Mouse (Mus musculus): Measurements from ENCODE around the gene Lbh. TPM values are rescaled to one million over a fixed set of nuclear protein-coding genes. Genes with fewer than 3 reads are reported as not detected.

The Lbh gene
- polyA plus RNA-seq, 1 experiment from 2014 or later, result 30.1 TPM

- peaks cover 38% of the 10 kb centered on the region for H3K36me3 ChIP-seq (ENCODE audit: control insufficient read depth, insufficient read depth)
- peak overlapping the region; percentile 39 for H3K9ac ChIP-seq (ENCODE audit: low read length)
- peak overlapping the region; percentile 83 for H3K27ac ChIP-seq (ENCODE audit: low read length)
- H3K9me3 ChIP-seq (replicated peaks; ENCODE audit: control insufficient read depth, low read length), result no peaks in the 10 kb centered on the region
- H3K4me2 ChIP-seq (ENCODE audit: low read depth, low read length), result peak overlapping the region; percentile 21; the same call in 1 of the 2 replicates
- WGBS, result 55% methylated on average over 11 of the region's 11 CpGs
- peak; percentile 18 for ATAC-seq (replicated peaks; ENCODE audit: extremely low read depth, insufficient read depth, low FRiP score)
- H3K4me3 ChIP-seq (ENCODE audit: low read length), result no peak overlapping the region; the same call in 1 of the 2 replicates
- peaks cover 78% of the 10 kb centered on the region for H3K4me1 ChIP-seq (ENCODE audit: control insufficient read depth, insufficient read depth, low read length)
- H3K27me3 ChIP-seq (ENCODE audit: control insufficient read depth, insufficient read depth, low read length), result no peaks in the 10 kb centered on the region
These were observed 20.1 kb downstream of the Lbh start for GRCm38 (mm10) chr17:72938026-72938795.

GRCm38 (mm10) chr17:72938871-72939568, 20.9 kb downstream of the Lbh start:
- Histone ChIP-seq H3K4me2 (ENCODE audit: low read depth, low read length) (no peak overlapping the region), H3K4me1 (ENCODE audit: control insufficient read depth, insufficient read depth, low read length) (peaks cover 73% of the 10 kb centered on the region), H3K9me3 (replicated peaks; ENCODE audit: control insufficient read depth, low read length) (no peaks in the 10 kb centered on the region), H3K4me3 (ENCODE audit: low read length) (no peak overlapping the region), H3K9ac (ENCODE audit: low read length) (no peak overlapping the region), H3K36me3 (ENCODE audit: control insufficient read depth, insufficient read depth) (peaks cover 40% of the 10 kb centered on the region), H3K27ac (ENCODE audit: low read length) (peak overlapping the region; percentile 83), H3K27me3 (ENCODE audit: control insufficient read depth, insufficient read depth, low read length) (no peaks in the 10 kb centered on the region)
- 67% methylated on average over 15 of the region's 15 CpGs for WGBS
- no peak for ATAC-seq (replicated peaks; ENCODE audit: extremely low read depth, insufficient read depth, low FRiP score)

- Histone ChIP-seq H3K36me3 (ENCODE audit: control insufficient read depth, insufficient read depth) (peaks cover 40% of the 10 kb centered on the region), H3K4me2 (ENCODE audit: low read depth, low read length) (no peak overlapping the region), H3K4me3 (ENCODE audit: low read length) (no peak overlapping the region), H3K4me1 (ENCODE audit: control insufficient read depth, insufficient read depth, low read length) (peaks cover 71% of the 10 kb centered on the region), H3K27me3 (ENCODE audit: control insufficient read depth, insufficient read depth, low read length) (no peaks in the 10 kb centered on the region), H3K9me3 (replicated peaks; ENCODE audit: control insufficient read depth, low read length) (no peaks in the 10 kb centered on the region), H3K9ac (ENCODE audit: low read length) (no peak overlapping the region; the same call in 1 of the 2 replicates), H3K27ac (ENCODE audit: low read length) (peak overlapping the region; percentile 83)
- no peak for ATAC-seq (replicated peaks; ENCODE audit: extremely low read depth, insufficient read depth, low FRiP score)
- 59% methylated on average over 6 of the region's 6 CpGs for WGBS
These were observed 21.4 kb downstream of the Lbh start for GRCm38 (mm10) chr17:72939569-72939899.

- peak overlapping the region; percentile 79 for H3K27ac ChIP-seq (ENCODE audit: low read length)
These were observed 26.3 kb downstream of the Lbh start for GRCm38 (mm10) chr17:72944368-72944767.

GRCm38 (mm10) chr17:72947111-72947859, 29.2 kb downstream of the Lbh start:
- H3K9me3 ChIP-seq (replicated peaks; ENCODE audit: control insufficient read depth, low read length), result no peaks in the 10 kb centered on the region
- peaks cover 10% of the 10 kb centered on the region for H3K36me3 ChIP-seq (ENCODE audit: control insufficient read depth, insufficient read depth)
- H3K4me1 ChIP-seq (ENCODE audit: control insufficient read depth, insufficient read depth, low read length), result peaks cover 39% of the 10 kb centered on the region
- no peak overlapping the region for H3K4me3 ChIP-seq (ENCODE audit: low read length)
- WGBS, result 53% methylated on average over 6 of the region's 6 CpGs
- ATAC-seq (replicated peaks; ENCODE audit: extremely low read depth, insufficient read depth, low FRiP score), result no peak
- no peaks in the 10 kb centered on the region for H3K27me3 ChIP-seq (ENCODE audit: control insufficient read depth, insufficient read depth, low read length)
- H3K4me2 ChIP-seq (ENCODE audit: low read depth, low read length), result no peak overlapping the region
- peak overlapping the region; percentile 17 for H3K27ac ChIP-seq (ENCODE audit: low read length)
- no peak overlapping the region for H3K9ac ChIP-seq (ENCODE audit: low read length)

More at GRCm38 (mm10) chr17:72944368-72944767, 26.3 kb downstream of the Lbh start:
- Histone ChIP-seq H3K4me2 (ENCODE audit: low read depth, low read length) (no peak overlapping the region), H3K36me3 (ENCODE audit: control insufficient read depth, insufficient read depth) (peaks cover 36% of the 10 kb centered on the region), H3K27me3 (ENCODE audit: control insufficient read depth, insufficient read depth, low read length) (no peaks in the 10 kb centered on the region), H3K4me3 (ENCODE audit: low read length) (no peak overlapping the region), H3K4me1 (ENCODE audit: control insufficient read depth, insufficient read depth, low read length) (peaks cover 52% of the 10 kb centered on the region), H3K9ac (ENCODE audit: low read length) (no peak overlapping the region), H3K9me3 (replicated peaks; ENCODE audit: control insufficient read depth, low read length) (no peaks in the 10 kb centered on the region)
- ATAC-seq (replicated peaks; ENCODE audit: extremely low read depth, insufficient read depth, low FRiP score), result peak; percentile 24; the same call in 1 of the 2 replicates
- WGBS, result 39% methylated on average over 5 of the region's 5 CpGs

GRCm38 (mm10) chr17:72948119-72948518, 30.0 kb downstream of the Lbh start:
- Histone ChIP-seq H3K4me2 (ENCODE audit: low read depth, low read length) (peak overlapping the region; percentile 15; the same call in 1 of the 2 replicates), H3K9ac (ENCODE audit: low read length) (peak overlapping the region; percentile 61)

GRCm38 (mm10) chr17:72949247-72949701, 31.2 kb downstream of the Lbh start:
- Histone ChIP-seq H3K9me3 (replicated peaks; ENCODE audit: control insufficient read depth, low read length) (no peaks in the 10 kb centered on the region), H3K4me2 (ENCODE audit: low read depth, low read length) (no peak overlapping the region), H3K4me1 (ENCODE audit: control insufficient read depth, insufficient read depth, low read length) (peaks cover 31% of the 10 kb centered on the region), H3K36me3 (ENCODE audit: control insufficient read depth, insufficient read depth) (no peaks in the 10 kb centered on the region), H3K4me3 (ENCODE audit: low read length) (no peak overlapping the region), H3K27me3 (ENCODE audit: control insufficient read depth, insufficient read depth, low read length) (no peaks in the 10 kb centered on the region), H3K27ac (ENCODE audit: low read length) (0 out of 2 replicates have a peak overlapping the region, but pooled peaks have one; percentile 4), H3K9ac (ENCODE audit: low read length) (no peak overlapping the region)
- ATAC-seq (replicated peaks; ENCODE audit: extremely low read depth, insufficient read depth, low FRiP score), result no peak
- 85% methylated on average over 7 of the region's 7 CpGs for WGBS

More at GRCm38 (mm10) chr17:72948119-72948518, 30.0 kb downstream of the Lbh start:
- Histone ChIP-seq H3K9me3 (replicated peaks; ENCODE audit: control insufficient read depth, low read length) (no peaks in the 10 kb centered on the region), H3K36me3 (ENCODE audit: control insufficient read depth, insufficient read depth) (peaks cover 3% of the 10 kb centered on the region; the same call in 1 of the 2 replicates), H3K4me1 (ENCODE audit: control insufficient read depth, insufficient read depth, low read length) (peaks cover 34% of the 10 kb centered on the region), H3K4me3 (ENCODE audit: low read length) (no peak overlapping the region), H3K27me3 (ENCODE audit: control insufficient read depth, insufficient read depth, low read length) (no peaks in the 10 kb centered on the region), H3K27ac (ENCODE audit: low read length) (peak overlapping the region; percentile 86)
- ATAC-seq (replicated peaks; ENCODE audit: extremely low read depth, insufficient read depth, low FRiP score), result peak; percentile 18; the same call in 1 of the 2 replicates
- 27% methylated on average over 9 of the region's 9 CpGs for WGBS

GRCm38 (mm10) chr17:72951331-72951730, 33.2 kb downstream of the Lbh start:
- no peak overlapping the region for H3K4me2 ChIP-seq (ENCODE audit: low read depth, low read length)
- H3K36me3 ChIP-seq (ENCODE audit: control insufficient read depth, insufficient read depth), result no peaks in the 10 kb centered on the region
- H3K9ac ChIP-seq (ENCODE audit: low read length), result no peak overlapping the region
- no peak overlapping the region for H3K27ac ChIP-seq (ENCODE audit: low read length)
- H3K4me3 ChIP-seq (ENCODE audit: low read length), result no peak overlapping the region
- H3K27me3 ChIP-seq (ENCODE audit: control insufficient read depth, insufficient read depth, low read length), result no peaks in the 10 kb centered on the region
- no peaks in the 10 kb centered on the region for H3K9me3 ChIP-seq (replicated peaks; ENCODE audit: control insufficient read depth, low read length)
- ATAC-seq (replicated peaks; ENCODE audit: extremely low read depth, insufficient read depth, low FRiP score), result no peak
- 69% methylated on average over 6 of the region's 6 CpGs for WGBS
- H3K4me1 ChIP-seq (ENCODE audit: control insufficient read depth, insufficient read depth, low read length), result peaks cover 35% of the 10 kb centered on the region

All from heart, embryonic 16.5 days (tissue).